Mouse (Mus musculus): ENCODE results near the gene Clba1. TPM values are rescaled to one million over a fixed set of nuclear protein-coding genes. Genes with fewer than 3 reads are reported as not detected.

The Clba1 gene
- total and polyA plus RNA-seq, 2 experiments from 2014 or later = 13.6 to 25.9 TPM

DNA sequence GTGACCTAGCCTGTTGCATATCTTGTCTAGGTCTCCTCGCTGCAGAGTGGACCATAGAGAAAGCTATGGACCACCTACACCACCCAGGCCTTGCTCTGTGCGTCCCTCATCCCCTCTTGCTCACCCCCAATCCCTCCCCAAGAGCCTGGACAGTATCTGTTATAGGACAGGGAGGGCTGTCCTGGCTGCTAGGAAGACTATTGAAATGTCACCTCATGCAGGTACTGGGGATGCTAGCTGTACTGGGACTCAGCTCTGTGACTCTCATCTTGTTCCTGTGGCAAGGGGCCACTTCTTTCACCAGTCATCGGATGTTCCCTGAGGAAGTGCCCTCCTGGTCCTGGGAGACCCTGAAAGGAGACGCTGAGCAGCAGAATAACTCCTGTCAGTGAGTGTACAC is 45.6 kb upstream of the Clba1 start:
- no peak overlapping the region for H3K4me3 ChIP-seq (ENCODE audit: low read depth, low read length)
- H3K27me3 ChIP-seq (ENCODE audit: insufficient read depth, low read length) = no peaks in the 10 kb centered on the region
- WGBS = 83% methylated on average over 4 of the region's 4 CpGs
- no peak overlapping the region for H3K9ac ChIP-seq (replicated peaks; ENCODE audit: low read length, poor library complexity, severe bottlenecking)
- no peak overlapping the region for H3K27ac ChIP-seq (ENCODE audit: low read depth, low read length)
- no peak for TF ChIP-seq CTCF (IDR thresholded peaks at IDR 0.05)
- no peaks in the 10 kb centered on the region for H3K4me1 ChIP-seq (ENCODE audit: insufficient read depth, low read length)
- no peaks in the 10 kb centered on the region for H3K36me3 ChIP-seq (ENCODE audit: insufficient read depth, low read length)
- no peak overlapping the region for H3K4me2 ChIP-seq (ENCODE audit: low read depth, low read length, poor library complexity, severe bottlenecking)
- DNase-seq (ENCODE audit: low spot score) (no peak), ATAC-seq (ENCODE audit: low FRiP score) (no peak)
- no peaks in the 10 kb centered on the region for H3K9me3 ChIP-seq (ENCODE audit: low read length)

DNA sequence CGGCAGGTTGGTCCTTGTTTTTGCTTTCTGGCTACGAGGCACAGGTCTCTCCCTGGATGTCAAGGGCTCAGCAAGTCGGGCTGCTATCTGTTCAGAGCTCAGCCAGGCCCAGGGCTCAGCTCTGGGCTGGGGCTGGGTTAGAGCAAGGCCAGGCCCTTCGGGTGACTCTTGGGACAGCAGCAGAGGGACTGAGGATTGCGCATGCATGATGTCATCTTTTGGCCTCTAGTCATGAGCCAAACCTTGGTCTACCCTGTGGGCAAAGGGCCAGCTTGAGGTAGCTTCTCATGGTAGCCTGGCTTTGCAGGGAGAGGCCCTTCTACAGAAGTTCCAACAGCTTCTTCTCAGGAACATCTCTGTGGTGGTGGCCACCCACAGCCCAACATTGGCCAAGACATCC is 44.6 kb upstream of the Clba1 start:
- no peak overlapping the region for H3K4me3 ChIP-seq (ENCODE audit: low read depth, low read length)
- no peak overlapping the region for H3K27ac ChIP-seq (ENCODE audit: low read depth, low read length)
- no peaks in the 10 kb centered on the region for H3K9me3 ChIP-seq (ENCODE audit: low read length)
- DNase-seq (ENCODE audit: low spot score) = no peak
- H3K36me3 ChIP-seq (ENCODE audit: insufficient read depth, low read length) = no peaks in the 10 kb centered on the region
- H3K9ac ChIP-seq (replicated peaks; ENCODE audit: low read length, poor library complexity, severe bottlenecking) = no peak overlapping the region
- no peaks in the 10 kb centered on the region for H3K4me1 ChIP-seq (ENCODE audit: insufficient read depth, low read length)
- 77% methylated on average over 5 of the region's 5 CpGs for WGBS
- H3K27me3 ChIP-seq (ENCODE audit: insufficient read depth, low read length) = no peaks in the 10 kb centered on the region
- no peak for ATAC-seq (ENCODE audit: low FRiP score)
- no peak overlapping the region for H3K4me2 ChIP-seq (ENCODE audit: low read depth, low read length, poor library complexity, severe bottlenecking)
- no peak for TF ChIP-seq CTCF (IDR thresholded peaks at IDR 0.05)

- H3K9ac ChIP-seq (replicated peaks; ENCODE audit: low read length, poor library complexity, severe bottlenecking) = no peak overlapping the region
- H3K4me3 ChIP-seq (ENCODE audit: low read depth, low read length) = no peak overlapping the region
- ATAC-seq (ENCODE audit: low FRiP score) = no peak
- H3K27ac ChIP-seq (ENCODE audit: low read depth, low read length) = no peak overlapping the region
- no peak overlapping the region for H3K4me2 ChIP-seq (ENCODE audit: low read depth, low read length, poor library complexity, severe bottlenecking)
- no peak for DNase-seq (ENCODE audit: low spot score)
- H3K4me1 ChIP-seq (ENCODE audit: insufficient read depth, low read length) = no peaks in the 10 kb centered on the region
- WGBS = 92% methylated on average over 7 of the region's 7 CpGs
- H3K27me3 ChIP-seq (ENCODE audit: insufficient read depth, low read length) = no peaks in the 10 kb centered on the region
- H3K36me3 ChIP-seq (ENCODE audit: insufficient read depth, low read length) = no peaks in the 10 kb centered on the region
- no peaks in the 10 kb centered on the region for H3K9me3 ChIP-seq (ENCODE audit: low read length)
- TF ChIP-seq CTCF (IDR thresholded peaks at IDR 0.05) = no peak
Observed at GRCm38 (mm10) chr12:112764991-112765390, 43.7 kb upstream of the Clba1 start.

DNA sequence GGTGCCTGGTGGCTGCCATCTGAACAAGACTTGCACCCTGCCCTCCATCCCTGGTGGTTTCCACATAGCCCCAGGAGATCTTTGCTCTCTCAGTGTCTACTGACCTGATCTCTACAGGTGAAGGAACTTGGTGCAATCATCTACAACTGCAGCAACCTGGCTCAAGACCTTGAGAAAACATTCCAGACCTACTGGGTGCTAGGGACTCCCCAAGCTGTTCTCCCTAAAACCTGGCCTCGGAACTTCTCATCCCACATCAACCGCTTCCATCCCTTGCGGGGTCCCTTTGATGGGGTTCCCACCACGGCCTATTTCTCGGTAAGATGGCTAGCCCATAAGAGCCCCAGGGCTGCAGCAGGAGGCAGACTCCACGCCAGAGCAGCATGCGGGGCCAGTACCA is 42.2 kb upstream of the Clba1 start:
- Histone ChIP-seq H3K4me1 (ENCODE audit: insufficient read depth, low read length) (no peaks in the 10 kb centered on the region), H3K27me3 (ENCODE audit: insufficient read depth, low read length) (no peaks in the 10 kb centered on the region), H3K9ac (replicated peaks; ENCODE audit: low read length, poor library complexity, severe bottlenecking) (no peak overlapping the region), H3K36me3 (ENCODE audit: insufficient read depth, low read length) (no peaks in the 10 kb centered on the region), H3K27ac (ENCODE audit: low read depth, low read length) (no peak overlapping the region), H3K4me3 (ENCODE audit: low read depth, low read length) (no peak overlapping the region), H3K9me3 (ENCODE audit: low read length) (no peaks in the 10 kb centered on the region), H3K4me2 (ENCODE audit: low read depth, low read length, poor library complexity, severe bottlenecking) (no peak overlapping the region)
- no peak for ATAC-seq (ENCODE audit: low FRiP score)
- DNase-seq (ENCODE audit: low spot score) = no peak
- TF ChIP-seq CTCF (IDR thresholded peaks at IDR 0.05) = no peak
- WGBS = 89% methylated on average over 7 of the region's 7 CpGs

DNA sequence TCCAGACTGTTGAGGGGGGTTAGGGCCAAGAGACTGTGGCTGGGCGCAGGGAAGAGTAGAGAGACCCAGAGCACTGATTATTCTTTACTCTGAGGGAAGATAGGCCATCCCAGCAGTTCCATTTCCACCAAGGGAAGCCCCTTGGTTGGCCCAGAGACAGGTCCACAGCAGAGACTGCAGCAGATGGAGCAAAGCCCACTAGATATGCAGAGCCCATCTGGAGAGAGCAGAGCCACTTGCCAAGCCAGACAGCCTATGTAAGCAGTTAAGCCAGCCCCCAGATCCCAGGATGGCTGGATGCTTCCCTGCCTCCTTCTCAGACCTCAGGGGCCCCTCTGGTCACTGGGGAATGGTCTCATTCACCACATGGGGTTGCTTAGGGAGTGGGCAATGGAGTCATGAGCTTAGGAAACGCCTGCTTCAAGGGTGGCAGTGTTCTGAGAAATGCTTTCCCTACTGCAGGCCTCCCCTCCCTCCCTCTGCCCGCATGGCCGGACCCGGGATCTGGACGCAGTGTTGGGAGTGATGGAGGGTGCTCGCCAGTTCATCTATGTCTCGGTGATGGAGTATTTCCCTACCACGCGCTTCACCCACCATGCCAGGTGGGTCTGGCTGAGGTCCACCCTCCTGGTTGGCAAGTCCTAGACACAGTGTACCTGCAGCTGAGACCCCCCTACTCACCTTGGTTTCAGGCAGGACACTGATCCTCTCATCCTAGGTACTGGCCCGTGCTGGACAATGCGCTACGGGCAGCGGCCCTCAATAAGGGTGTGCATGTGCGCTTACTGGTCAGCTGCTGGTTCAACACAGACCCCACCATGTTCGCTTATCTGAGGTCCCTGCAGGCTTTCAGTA is 41.5 kb upstream of the Clba1 start:
- peak; percentile 28 for DNase-seq (ENCODE audit: low spot score)

DNA sequence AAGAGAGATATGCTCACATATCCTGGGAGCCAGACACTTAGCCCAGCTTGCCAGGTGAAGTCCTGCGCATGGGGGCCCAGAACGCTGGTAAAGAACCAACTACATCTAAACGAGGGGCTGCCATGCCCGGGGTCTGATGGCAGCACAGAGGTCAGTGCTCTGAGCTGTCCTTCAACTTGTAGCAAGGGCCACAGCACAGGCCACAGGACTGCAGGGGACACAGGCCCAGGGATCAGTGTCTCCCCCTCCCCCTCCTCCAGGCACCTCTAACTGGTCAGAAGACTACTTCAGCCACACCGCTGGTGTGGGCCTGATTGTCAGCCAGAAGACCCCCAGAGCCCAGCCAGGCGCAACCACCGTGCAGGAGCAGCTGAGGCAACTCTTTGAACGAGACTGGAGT is 40.6 kb upstream of the Clba1 start:
- Histone ChIP-seq H3K4me2 (ENCODE audit: low read depth, low read length, poor library complexity, severe bottlenecking) (no peak overlapping the region), H3K9me3 (ENCODE audit: low read length) (no peaks in the 10 kb centered on the region), H3K9ac (replicated peaks; ENCODE audit: low read length, poor library complexity, severe bottlenecking) (no peak overlapping the region), H3K4me3 (ENCODE audit: low read depth, low read length) (no peak overlapping the region), H3K4me1 (ENCODE audit: insufficient read depth, low read length) (no peaks in the 10 kb centered on the region), H3K36me3 (ENCODE audit: insufficient read depth, low read length) (no peaks in the 10 kb centered on the region), H3K27ac (ENCODE audit: low read depth, low read length) (no peak overlapping the region), H3K27me3 (ENCODE audit: insufficient read depth, low read length) (no peaks in the 10 kb centered on the region)
- TF ChIP-seq CTCF (IDR thresholded peaks at IDR 0.05) = no peak
- no peak for ATAC-seq (ENCODE audit: low FRiP score)
- 95% methylated on average over 8 of the region's 8 CpGs for WGBS
- no peak for DNase-seq (ENCODE audit: low spot score)

More for the DNA sequence above, 41.5 kb upstream of the Clba1 start:
- H3K4me1 ChIP-seq (ENCODE audit: insufficient read depth, low read length) = no peaks in the 10 kb centered on the region
- no peak overlapping the region for H3K9ac ChIP-seq (replicated peaks; ENCODE audit: low read length, poor library complexity, severe bottlenecking)
- H3K36me3 ChIP-seq (ENCODE audit: insufficient read depth, low read length) = no peaks in the 10 kb centered on the region
- H3K4me2 ChIP-seq (ENCODE audit: low read depth, low read length, poor library complexity, severe bottlenecking) = no peak overlapping the region
- no peaks in the 10 kb centered on the region for H3K9me3 ChIP-seq (ENCODE audit: low read length)
- ATAC-seq (ENCODE audit: low FRiP score) = no peak
- no peak for TF ChIP-seq CTCF (IDR thresholded peaks at IDR 0.05)
- WGBS = 90% methylated on average over 16 of the region's 16 CpGs
- no peak overlapping the region for H3K4me3 ChIP-seq (ENCODE audit: low read depth, low read length)
- H3K27ac ChIP-seq (ENCODE audit: low read depth, low read length) = no peak overlapping the region
- H3K27me3 ChIP-seq (ENCODE audit: insufficient read depth, low read length) = no peaks in the 10 kb centered on the region

Measured in midbrain, postnatal 0 days (tissue).